Mouse (Mus musculus) brain, embryonic 14.5 days (tissue): ENCODE measurements around the gene Tagln3.

Source experiments
- CTCF ChIP-seq: fragments of 200-500 bp; IDR thresholded peaks from 2 replicates; pipeline ENCODE4 v1.5.1; 2012; ENCODE audit warnings: inconsistent platforms, mild to moderate bottlenecking, moderate library complexity, borderline replicate concordance; ENCODE audit not compliant: insufficient read depth, insufficient read length; ENCODE audit errors: extremely low read depth
- POLR2A ChIP-seq: fragments of 200-500 bp; IDR thresholded peaks from 2 replicates; pipeline ENCODE4 v1.6.1; 2012; ENCODE audit warnings: mild to moderate bottlenecking, inconsistent platforms, borderline replicate concordance; ENCODE audit not compliant: poor library complexity, insufficient read depth, insufficient read length, severe bottlenecking; ENCODE audit errors: extremely low read depth

GRCm38 (mm10) chr16:45756855-45757254, 32.4 kb upstream of the Tagln3 start:
- TF ChIP-seq CTCF (peak; percentile 45), POLR2A (no peak)
